Mouse (Mus musculus) stomach, embryonic 16.5 days (tissue): ENCODE measurements around the gene Lman1l. TPM values are rescaled to one million over a fixed set of nuclear protein-coding genes. Genes with fewer than 3 reads are reported as not detected.

Experiments
- ATAC-seq: fragments of 200-750 bp; cut with Nextera tagmentation; 2 replicates; pipeline ENCODE4 v1.8.0; 2017; ENCODE audit warnings: moderate number of reproducible peaks, moderate TSS enrichment; ENCODE audit not compliant: insufficient read depth, low FRiP score
- H3K27ac ChIP-seq: fragments of 300-500 bp; sonication (generic); 2 replicates; pipeline ENCODE4 v1.5.1; 2014; ENCODE audit warnings: low read length
- H3K27me3 ChIP-seq: fragments of 300-500 bp; sonication (generic); 2 replicates; pipeline ENCODE4 v1.6.1; 2014; ENCODE audit warnings: low read length, control low read depth, mixed read lengths; ENCODE audit not compliant: control insufficient read depth, insufficient read depth
- H3K36me3 ChIP-seq: fragments of 300-500 bp; sonication (generic); 2 replicates; pipeline ENCODE4 v1.6.1; 2014; ENCODE audit warnings: low read length; ENCODE audit not compliant: control insufficient read depth, insufficient read depth
- H3K4me1 ChIP-seq: fragments of 300-500 bp; sonication (generic); 2 replicates; pipeline ENCODE4 v1.6.1; 2014; ENCODE audit warnings: low read length, control low read depth, mixed read lengths; ENCODE audit not compliant: control insufficient read depth, insufficient read depth
- H3K4me2 ChIP-seq: fragments of 300-500 bp; sonication (generic); 2 replicates; pipeline ENCODE4 v1.6.1; 2014; ENCODE audit warnings: low read depth, low read length, mixed read lengths
- H3K4me3 ChIP-seq: fragments of 300-500 bp; sonication (generic); replicated peaks from 2 replicates; pipeline ENCODE4 v1.5.1; 2014; ENCODE audit warnings: mild to moderate bottlenecking, low read length
- H3K9ac ChIP-seq: fragments of 300-500 bp; sonication (generic); 2 replicates; pipeline ENCODE4 v1.6.1; 2014; ENCODE audit warnings: low read length
- H3K9me3 ChIP-seq: fragments of 300-500 bp; sonication (generic); replicated peaks from 2 replicates; pipeline ENCODE4 v1.6.1; 2016; ENCODE audit warnings: low read length, control low read depth; ENCODE audit not compliant: control insufficient read depth
- WGBS: fragments of 180-500 bp; shearing (Covaris S2); extraction: QIAGEN DNeasy Blood & Tissue Kit; methylation state at CpG from one replicate; pipeline ENCODE4 v1.1.7; 2014; 5-methylcytosine and 5-hydroxymethylcytosine counted together
- polyA plus RNA-seq: library from polyadenylated mRNA; unstranded; fragments of >200 nt; fragmentation: Nextera tagmentation; extraction: Ambion mirVana; gene quantifications from 2 replicates; pipeline ENCODE4 v1.2.1, GENCODE M21; 2015

Lman1l gene
- polyA plus RNA-seq, 1 experiment from 2014 or later: not detected

- Histone ChIP-seq H3K9me3 (no peaks in the 10 kb centered on the region), H3K36me3 (no peaks in the 10 kb centered on the region), H3K27ac (peak overlapping the region; percentile 94), H3K4me1 (peaks cover 44% of the 10 kb centered on the region), H3K4me2 (peak overlapping the region; percentile 84), H3K4me3 (peak overlapping the region; percentile 66), H3K27me3 (no peaks in the 10 kb centered on the region), H3K9ac (peak overlapping the region; percentile 78)
- 64% methylated on average over 13 of the region's 13 CpGs for WGBS
- no peak for ATAC-seq
Observed at GRCm38 (mm10) chr9:57561711-57562099, 58.9 kb downstream of the Lman1l start.

- Histone ChIP-seq H3K4me1 (peaks cover 40% of the 10 kb centered on the region), H3K9ac (peak within 1 kb of the TSS; percentile 78), H3K36me3 (no peaks in the 10 kb centered on the region), H3K27me3 (no peaks in the 10 kb centered on the region), H3K4me2 (peak within 1 kb of the TSS; percentile 84), H3K9me3 (no peaks in the 10 kb centered on the region), H3K27ac (peak within 1 kb of the TSS; percentile 94), H3K4me3 (peak within 1 kb of the TSS; percentile 66)
- under 1% methylated on average over 37 of the region's 37 CpGs for WGBS
- peak; percentile 97 for ATAC-seq
Observed at GRCm38 (mm10) chr9:57560861-57561710, 59.5 kb downstream of the Lman1l start, which contains the start of gene Scamp2. Gene Scamp2, plus strand, starts transcription at chr9:57560943.

DNA sequence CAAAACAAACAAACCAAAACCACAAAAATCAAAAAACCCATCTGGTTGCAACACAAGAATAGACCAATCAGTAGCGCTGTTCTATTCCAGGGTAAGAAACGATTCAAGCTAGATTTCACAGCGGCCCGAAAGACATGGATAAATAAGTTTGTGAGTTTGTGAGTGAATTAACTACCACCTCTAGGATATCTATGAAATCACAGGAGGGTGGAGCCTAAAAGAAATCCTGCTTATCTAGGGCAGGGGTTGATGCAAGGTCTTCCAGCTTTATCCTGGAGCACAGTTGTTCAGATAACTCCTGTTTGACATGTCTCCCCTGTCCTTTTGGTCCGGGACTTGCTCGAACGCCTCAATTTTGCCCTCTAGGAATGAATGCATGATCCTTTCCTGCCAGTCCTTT lies 60.3 kb downstream of the Lman1l start:
- peaks cover 32% of the 10 kb centered on the region for H3K4me1 ChIP-seq
- no peaks in the 10 kb centered on the region for H3K9me3 ChIP-seq
- H3K36me3 ChIP-seq: no peaks in the 10 kb centered on the region
- peak overlapping the region; percentile 66 for H3K4me3 ChIP-seq
- WGBS: 25% methylated on average over 7 of the region's 7 CpGs
- no peaks in the 10 kb centered on the region for H3K27me3 ChIP-seq
- H3K9ac ChIP-seq: peak overlapping the region; percentile 78
- H3K4me2 ChIP-seq: peak overlapping the region; percentile 84
- H3K27ac ChIP-seq: peak overlapping the region; percentile 24; the same call in 1 of the 2 replicates
- ATAC-seq: no peak

- Histone ChIP-seq H3K4me3 (no peak overlapping the region), H3K27me3 (no peaks in the 10 kb centered on the region), H3K9me3 (no peaks in the 10 kb centered on the region), H3K36me3 (no peaks in the 10 kb centered on the region), H3K9ac (no peak overlapping the region), H3K27ac (no peak overlapping the region), H3K4me2 (no peak overlapping the region), H3K4me1 (peaks cover 31% of the 10 kb centered on the region)
- ATAC-seq: no peak
- 62% methylated on average over 2 of the region's 2 CpGs for WGBS
Observed at GRCm38 (mm10) chr9:57559568-57559967, 61.0 kb downstream of the Lman1l start.

GRCm38 (mm10) chr9:57558625-57559024 lies 61.9 kb downstream of the Lman1l start:
- Histone ChIP-seq H3K4me3 (no peak overlapping the region), H3K4me2 (no peak overlapping the region), H3K27me3 (no peaks in the 10 kb centered on the region), H3K36me3 (no peaks in the 10 kb centered on the region), H3K9ac (no peak overlapping the region), H3K27ac (no peak overlapping the region), H3K4me1 (peaks cover 27% of the 10 kb centered on the region), H3K9me3 (no peaks in the 10 kb centered on the region)
- 82% methylated on average over 4 of the region's 4 CpGs for WGBS
- ATAC-seq: no peak

DNA sequence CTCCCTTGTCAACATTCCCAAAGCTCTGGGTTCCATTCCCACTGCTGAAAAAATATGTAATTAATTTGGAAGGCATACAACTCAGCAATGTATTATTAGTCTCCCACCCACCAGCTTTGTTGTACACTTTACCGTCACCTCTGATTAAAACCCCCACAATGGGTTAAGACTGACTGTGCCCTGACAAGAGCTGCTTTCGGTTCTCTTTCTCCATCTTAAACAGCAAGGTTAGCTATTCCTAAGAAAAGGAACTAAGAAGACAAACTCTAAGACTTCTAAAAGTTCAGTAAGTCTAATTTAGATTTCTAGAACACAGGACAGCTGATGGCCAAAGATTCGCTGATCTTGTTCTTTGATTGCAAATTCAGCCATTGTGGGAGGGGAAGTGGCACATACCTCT lies 63.4 kb downstream of the Lman1l start:
- ATAC-seq: no peak

More for the DNA sequence above, 63.4 kb downstream of the Lman1l start:
- H3K9ac ChIP-seq: no peak overlapping the region
- no peaks in the 10 kb centered on the region for H3K27me3 ChIP-seq
- no peaks in the 10 kb centered on the region for H3K36me3 ChIP-seq
- H3K4me2 ChIP-seq: no peak overlapping the region
- H3K9me3 ChIP-seq: no peaks in the 10 kb centered on the region
- no peak overlapping the region for H3K4me3 ChIP-seq
- H3K27ac ChIP-seq: no peak overlapping the region
- WGBS: 74% methylated on average over 3 of the region's 3 CpGs
- H3K4me1 ChIP-seq: peaks cover 14% of the 10 kb centered on the region

Other genes starting within 250 kb of the Lman1l start
- 26.4 and 28.7 TPM in 2 replicates for gene Ppcdc, start 180.7 kb downstream of the Lman1l start, polyA plus RNA-seq
- gene Scamp5, start 152.7 kb downstream of the Lman1l start, polyA plus RNA-seq: 28.5 and 31.0 TPM in 2 replicates
- gene Rpp25, start 116.7 kb downstream of the Lman1l start, polyA plus RNA-seq: 4.8 and 5.3 TPM in 2 replicates
- gene Cox5a, start 99.5 kb downstream of the Lman1l start, polyA plus RNA-seq: 586 and 601 TPM in 2 replicates
- gene Fam219b, start 83.2 kb downstream of the Lman1l start, polyA plus RNA-seq: 17.9 and 19.1 TPM in 2 replicates
- gene Mpi, start 68.0 kb downstream of the Lman1l start, polyA plus RNA-seq: 45.2 and 49.0 TPM in 2 replicates
- gene Scamp2, start 59.8 kb downstream of the Lman1l start, polyA plus RNA-seq: 98.7 and 105 TPM in 2 replicates
- 21.6 and 22.3 TPM in 2 replicates for gene Ulk3, start 31.3 kb downstream of the Lman1l start, polyA plus RNA-seq
- not detected in 2 replicates for gene Cplx3, start 14.5 kb downstream of the Lman1l start, polyA plus RNA-seq
- gene Csk, start 32.9 kb upstream of the Lman1l start, polyA plus RNA-seq: 26.6 and 27.9 TPM in 2 replicates
- gene Cyp1a2, start 62.9 kb upstream of the Lman1l start, polyA plus RNA-seq: not detected in 2 replicates
- gene Cyp1a1, start 67.2 kb upstream of the Lman1l start, polyA plus RNA-seq: 0.05 TPM in 1 of 2 replicates, not detected in the other
- 28.6 and 32.9 TPM in 2 replicates for gene Edc3, start 87.8 kb upstream of the Lman1l start, polyA plus RNA-seq
- 66.7 and 76.8 TPM in 2 replicates for gene Clk3, start 145.1 kb upstream of the Lman1l start, polyA plus RNA-seq
- gene Arid3b, start 216.0 kb upstream of the Lman1l start, polyA plus RNA-seq: 4.2 and 4.5 TPM in 2 replicates